Mouse (Mus musculus): ENCODE results near the gene Wipf3. TPM values are rescaled to one million over a fixed set of nuclear protein-coding genes. Genes with fewer than 3 reads are reported as not detected.

Wipf3 gene
- polyA plus RNA-seq, 1 experiment from 2014 or later, result 0.32 TPM

DNA sequence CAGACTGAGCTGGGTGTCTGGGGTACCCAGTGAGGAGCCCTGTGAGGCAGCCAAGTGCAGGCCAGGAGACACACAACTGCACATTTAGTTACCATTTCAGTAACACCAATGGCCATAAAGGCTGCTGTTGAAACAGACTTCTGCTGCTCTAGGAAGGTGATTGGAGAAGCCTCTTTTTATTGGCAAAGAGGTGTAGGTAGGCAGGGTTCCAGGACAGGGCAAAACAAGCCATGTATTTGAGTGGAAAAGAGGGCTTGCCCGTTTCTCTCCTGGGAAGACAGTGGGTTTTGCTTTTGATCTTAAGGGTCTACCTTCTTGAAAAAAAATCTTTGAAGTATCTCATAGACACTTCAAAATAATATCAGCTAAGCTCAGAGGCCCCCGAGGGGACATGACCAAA lies 82.9 kb downstream of the Wipf3 start:
- no peak for ATAC-seq (ENCODE audit: low FRiP score, low TSS enrichment)
- H3K4me1 ChIP-seq (replicated peaks; ENCODE audit: control insufficient read depth, insufficient read depth), result no peaks in the 10 kb centered on the region
- no peak overlapping the region for H3K27ac ChIP-seq (replicated peaks)
- no peak overlapping the region for H3K4me2 ChIP-seq (replicated peaks; ENCODE audit: low read depth)
- H3K36me3 ChIP-seq (ENCODE audit: control insufficient read depth, insufficient read depth, low read length), result no peaks in the 10 kb centered on the region
- WGBS, result 60% methylated on average over 2 of the region's 2 CpGs
- no peaks in the 10 kb centered on the region for H3K27me3 ChIP-seq (ENCODE audit: control insufficient read depth, insufficient read depth, low read length)
- H3K9me3 ChIP-seq (ENCODE audit: control insufficient read depth, low read length), result no peaks in the 10 kb centered on the region
- H3K4me3 ChIP-seq (ENCODE audit: low read depth, low read length), result no peak overlapping the region
- TF ChIP-seq EP300 (optimal IDR thresholded peaks at IDR 0.05) (no peak), CTCF (IDR thresholded peaks at IDR 0.05; ENCODE audit: low read depth) (no peak)
- DNase-seq (ENCODE audit: low spot score), result no peak
- H3K9ac ChIP-seq (ENCODE audit: low read length), result no peak overlapping the region

DNA sequence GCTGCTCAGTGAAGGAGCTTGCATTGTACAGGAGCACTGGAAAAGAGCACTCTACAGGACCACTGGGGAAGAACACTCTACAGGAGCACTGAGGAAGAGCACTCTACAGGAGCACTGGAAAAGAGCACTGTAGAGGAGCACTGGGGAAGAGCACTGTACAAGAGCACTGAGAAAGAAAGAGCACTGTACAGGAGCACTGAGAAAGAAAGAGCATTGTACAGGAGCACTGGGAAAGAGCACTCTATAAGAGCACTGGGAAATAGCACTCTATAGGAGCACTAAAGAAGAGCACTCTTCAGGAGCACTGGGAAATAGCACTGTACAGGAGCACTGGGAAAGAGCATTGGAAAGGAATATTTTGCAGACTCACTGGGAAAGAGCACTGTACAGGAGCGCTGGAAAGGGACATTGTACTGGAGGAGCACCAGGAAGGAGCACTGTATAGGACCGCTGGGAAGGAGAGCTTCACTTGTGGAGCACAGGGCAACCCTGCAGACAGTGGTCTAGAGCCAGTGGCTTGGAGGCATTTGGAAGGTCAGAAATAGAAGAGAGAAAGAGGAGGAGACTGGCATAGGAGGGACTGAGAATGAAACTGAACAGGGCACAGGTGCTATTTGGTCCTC lies 87.2 kb downstream of the Wipf3 start:
- TF ChIP-seq EP300 (optimal IDR thresholded peaks at IDR 0.05), result no peak
- TF ChIP-seq CTCF (IDR thresholded peaks at IDR 0.05; ENCODE audit: low read depth), result no peak
- DNase-seq (ENCODE audit: low spot score) (no peak), ATAC-seq (ENCODE audit: low FRiP score, low TSS enrichment) (no peak)
- WGBS, result 85% methylated on average over 2 of the region's 2 CpGs
- H3K4me2 ChIP-seq (replicated peaks; ENCODE audit: low read depth), result no peak overlapping the region
- no peak overlapping the region for H3K27ac ChIP-seq (replicated peaks)
- H3K9me3 ChIP-seq (ENCODE audit: control insufficient read depth, low read length), result no peaks in the 10 kb centered on the region
- H3K4me3 ChIP-seq (ENCODE audit: low read depth, low read length), result no peak overlapping the region
- H3K27me3 ChIP-seq (ENCODE audit: control insufficient read depth, insufficient read depth, low read length), result no peaks in the 10 kb centered on the region
- no peaks in the 10 kb centered on the region for H3K4me1 ChIP-seq (replicated peaks; ENCODE audit: control insufficient read depth, insufficient read depth)
- no peak overlapping the region for H3K9ac ChIP-seq (ENCODE audit: low read length)
- H3K36me3 ChIP-seq (ENCODE audit: control insufficient read depth, insufficient read depth, low read length), result no peaks in the 10 kb centered on the region

DNA sequence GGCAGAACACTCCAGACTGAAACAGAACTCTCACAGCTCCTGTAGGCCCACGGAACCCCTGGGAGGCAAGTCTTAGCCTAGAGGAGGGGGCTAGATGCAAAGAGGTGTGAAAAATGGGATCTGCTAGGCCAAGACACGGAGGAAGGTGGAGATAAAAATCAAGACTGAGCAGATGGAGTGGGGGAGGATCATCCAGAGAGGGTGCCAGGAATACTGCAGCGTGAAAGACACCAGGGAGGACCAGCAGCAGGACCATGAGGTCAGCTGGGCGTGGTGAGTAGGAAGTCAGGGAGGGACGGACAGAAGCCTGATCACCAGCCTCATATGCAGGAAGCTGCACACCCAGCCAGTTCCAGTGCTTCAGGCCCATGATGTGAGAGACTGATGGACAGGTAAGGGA lies 89.4 kb downstream of the Wipf3 start:
- WGBS, result 62% methylated on average over 5 of the region's 5 CpGs
- Histone ChIP-seq H3K27me3 (ENCODE audit: control insufficient read depth, insufficient read depth, low read length) (no peaks in the 10 kb centered on the region), H3K36me3 (ENCODE audit: control insufficient read depth, insufficient read depth, low read length) (no peaks in the 10 kb centered on the region), H3K4me2 (replicated peaks; ENCODE audit: low read depth) (no peak overlapping the region), H3K27ac (replicated peaks) (no peak overlapping the region), H3K4me3 (ENCODE audit: low read depth, low read length) (no peak overlapping the region), H3K9me3 (ENCODE audit: control insufficient read depth, low read length) (no peaks in the 10 kb centered on the region), H3K9ac (ENCODE audit: low read length) (no peak overlapping the region), H3K4me1 (replicated peaks; ENCODE audit: control insufficient read depth, insufficient read depth) (no peaks in the 10 kb centered on the region)
- no peak for ATAC-seq (ENCODE audit: low FRiP score, low TSS enrichment)
- no peak for TF ChIP-seq EP300 (optimal IDR thresholded peaks at IDR 0.05)
- TF ChIP-seq CTCF (IDR thresholded peaks at IDR 0.05; ENCODE audit: low read depth), result no peak
- DNase-seq (ENCODE audit: low spot score), result no peak

DNA sequence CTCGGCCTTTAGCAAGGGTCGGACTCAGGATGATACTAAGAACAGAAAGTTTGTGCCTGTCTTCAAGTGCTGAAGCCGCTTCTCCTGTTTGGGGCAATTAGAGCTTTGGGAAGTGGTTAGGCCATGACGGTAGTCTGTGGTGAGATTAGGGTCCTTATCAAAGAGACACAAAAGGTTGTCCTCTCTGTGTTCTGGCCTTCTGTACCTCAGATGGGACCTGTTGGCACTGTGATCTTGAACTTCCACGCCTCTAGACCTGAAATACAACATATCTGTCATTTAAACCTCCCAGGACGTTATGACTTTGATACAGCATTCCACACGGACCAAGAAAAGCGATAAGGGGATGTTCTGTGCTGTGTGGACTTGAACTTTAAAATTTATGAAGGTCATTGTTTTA lies 99.3 kb downstream of the Wipf3 start:
- WGBS, result 84% methylated on average over 8 of the region's 8 CpGs
- DNase-seq (ENCODE audit: low spot score) (no peak), ATAC-seq (ENCODE audit: low FRiP score, low TSS enrichment) (no peak)
- TF ChIP-seq EP300 (optimal IDR thresholded peaks at IDR 0.05) (no peak), CTCF (IDR thresholded peaks at IDR 0.05; ENCODE audit: low read depth) (no peak)
- Histone ChIP-seq H3K4me3 (ENCODE audit: low read depth, low read length) (no peak overlapping the region), H3K9ac (ENCODE audit: low read length) (no peak overlapping the region), H3K27ac (replicated peaks) (no peak overlapping the region), H3K9me3 (ENCODE audit: control insufficient read depth, low read length) (no peaks in the 10 kb centered on the region), H3K27me3 (ENCODE audit: control insufficient read depth, insufficient read depth, low read length) (no peaks in the 10 kb centered on the region), H3K36me3 (ENCODE audit: control insufficient read depth, insufficient read depth, low read length) (no peaks in the 10 kb centered on the region), H3K4me2 (replicated peaks; ENCODE audit: low read depth) (no peak overlapping the region), H3K4me1 (replicated peaks; ENCODE audit: control insufficient read depth, insufficient read depth) (no peaks in the 10 kb centered on the region)

DNA sequence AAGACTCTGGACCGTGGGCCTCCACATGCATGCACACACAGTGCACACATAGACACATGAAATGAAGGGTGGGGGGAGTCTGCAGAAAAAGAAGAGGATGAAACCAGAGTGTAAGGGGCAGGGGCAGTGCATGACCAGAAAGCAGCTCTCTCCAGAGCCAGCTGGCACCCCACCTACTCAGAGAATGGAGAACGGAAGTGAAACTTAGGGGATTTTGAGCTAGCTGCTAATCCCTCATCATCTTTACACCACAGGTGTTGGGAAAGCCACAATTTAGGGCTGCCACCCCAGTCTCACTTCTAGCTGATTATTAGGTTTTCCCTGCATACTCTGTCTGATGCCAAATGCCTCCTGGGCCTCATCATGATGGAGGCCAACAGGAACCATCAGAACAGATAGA lies 100.8 kb downstream of the Wipf3 start:
- Histone ChIP-seq H3K9me3 (ENCODE audit: control insufficient read depth, low read length) (no peaks in the 10 kb centered on the region), H3K4me2 (replicated peaks; ENCODE audit: low read depth) (no peak overlapping the region), H3K27ac (replicated peaks) (no peak overlapping the region), H3K36me3 (ENCODE audit: control insufficient read depth, insufficient read depth, low read length) (no peaks in the 10 kb centered on the region), H3K4me1 (replicated peaks; ENCODE audit: control insufficient read depth, insufficient read depth) (no peaks in the 10 kb centered on the region), H3K4me3 (ENCODE audit: low read depth, low read length) (no peak overlapping the region), H3K9ac (ENCODE audit: low read length) (no peak overlapping the region), H3K27me3 (ENCODE audit: control insufficient read depth, insufficient read depth, low read length) (no peaks in the 10 kb centered on the region)
- no peak for DNase-seq (ENCODE audit: low spot score)
- no peak for ATAC-seq (ENCODE audit: low FRiP score, low TSS enrichment)
- TF ChIP-seq EP300 (optimal IDR thresholded peaks at IDR 0.05) (no peak), CTCF (IDR thresholded peaks at IDR 0.05; ENCODE audit: low read depth) (no peak)
- WGBS, result 83% methylated on average over 2 of the region's 2 CpGs

DNA sequence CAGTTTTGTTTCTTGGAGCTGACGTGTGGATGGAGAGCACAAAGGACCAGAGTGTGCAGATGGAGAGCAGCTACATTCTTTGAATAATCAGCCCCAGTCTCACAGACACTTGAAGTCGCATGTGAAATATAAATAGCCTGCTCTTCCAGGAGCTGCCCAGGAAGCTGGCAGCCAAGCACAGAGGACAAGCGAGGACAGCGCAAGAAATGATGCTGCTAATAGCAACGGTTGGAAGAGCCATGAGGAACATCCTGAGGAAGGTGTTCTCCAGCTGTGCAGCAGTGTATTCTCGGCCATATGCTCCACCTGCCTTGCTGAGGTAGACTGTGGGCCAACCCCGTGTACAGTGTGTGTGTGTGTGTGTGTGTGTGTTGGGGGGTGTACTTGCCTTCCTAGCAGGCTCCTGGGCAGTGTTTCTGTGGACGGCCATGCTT lies 101.7 kb downstream of the Wipf3 start:
- Histone ChIP-seq H3K36me3 (ENCODE audit: control insufficient read depth, insufficient read depth, low read length) (no peaks in the 10 kb centered on the region), H3K4me2 (replicated peaks; ENCODE audit: low read depth) (no peak overlapping the region), H3K27me3 (ENCODE audit: control insufficient read depth, insufficient read depth, low read length) (no peaks in the 10 kb centered on the region), H3K9ac (ENCODE audit: low read length) (no peak overlapping the region), H3K4me1 (replicated peaks; ENCODE audit: control insufficient read depth, insufficient read depth) (no peaks in the 10 kb centered on the region), H3K9me3 (ENCODE audit: control insufficient read depth, low read length) (no peaks in the 10 kb centered on the region), H3K4me3 (ENCODE audit: low read depth, low read length) (no peak overlapping the region), H3K27ac (replicated peaks) (no peak overlapping the region)
- no peak for TF ChIP-seq CTCF (IDR thresholded peaks at IDR 0.05; ENCODE audit: low read depth)
- TF ChIP-seq EP300 (optimal IDR thresholded peaks at IDR 0.05), result no peak
- ATAC-seq (ENCODE audit: low FRiP score, low TSS enrichment), result no peak
- 63% methylated on average over 8 of the region's 8 CpGs for WGBS
- DNase-seq (ENCODE audit: low spot score), result no peak
